Comparison of ENCODE assay signal across 18 mouse cellular contexts in genomic region chr15:27481956-27482355, GRCm38 (mm10).
"Had no signal": no experiment of that assay in that cellular context is flagged by ENCODE, and none has a peak within 500 bp of the region (broad histone marks: within the 10 kb centered on the region; RNA-seq: fewer than 3 reads in every experiment).

No protein-coding gene starts in this region.

- ATAC-seq: liver, postnatal 0 days; midbrain, embryonic 15.5 days had no signal

- H3K27me3 ChIP-seq: liver, embryonic 13.5 days; midbrain, embryonic 15.5 days; neural tube, embryonic 13.5 days had no signal

- H3K9me3 ChIP-seq: limb, embryonic 12.5 days; liver, embryonic 13.5 days; megakaryocyte, embryonic 14.5 days; midbrain, embryonic 15.5 days; neural tube, embryonic 13.5 days had no signal

- DNase-seq: kidney, postnatal 10 days; kidney, postnatal 4 days; liver; liver, embryonic 13.5 days; liver, postnatal 0 days; lung, postnatal 10 days; retina, postnatal 1 day; right cerebral cortex, postnatal 4 days; spleen, adult 18-20 months; thymus, adult 18-20 months; thymus, postnatal 14 days had no signal

- H3K9ac ChIP-seq: limb, embryonic 12.5 days; liver, embryonic 13.5 days; liver, postnatal 0 days; midbrain, embryonic 15.5 days; neural tube, embryonic 13.5 days had no signal

- H3K27ac ChIP-seq: layer of hippocampus, adult 2 months; limb, embryonic 12.5 days; liver, embryonic 13.5 days; macrophage; midbrain, embryonic 15.5 days; neural tube, embryonic 13.5 days had no signal

- H3K4me2 ChIP-seq: limb, embryonic 12.5 days; liver, embryonic 13.5 days; midbrain, embryonic 11.5 days; midbrain, embryonic 15.5 days; neural tube, embryonic 13.5 days had no signal

- H3K36me3 ChIP-seq: limb, embryonic 12.5 days; liver, embryonic 13.5 days; midbrain, embryonic 15.5 days; neural tube, embryonic 13.5 days had no signal

- H3K4me3 ChIP-seq: layer of hippocampus, adult 2 months; limb, embryonic 12.5 days; liver, embryonic 13.5 days; megakaryocyte, embryonic 14.5 days; midbrain, embryonic 15.5 days; neural tube, embryonic 13.5 days had no signal
